Mouse (Mus musculus): ENCODE data around the gene Ubl5. TPM values are rescaled to one million over a fixed set of nuclear protein-coding genes. Genes with fewer than 3 reads are reported as not detected.

Ubl5 gene
- polyA plus RNA-seq, 1 experiment, result 762 TPM

DNA sequence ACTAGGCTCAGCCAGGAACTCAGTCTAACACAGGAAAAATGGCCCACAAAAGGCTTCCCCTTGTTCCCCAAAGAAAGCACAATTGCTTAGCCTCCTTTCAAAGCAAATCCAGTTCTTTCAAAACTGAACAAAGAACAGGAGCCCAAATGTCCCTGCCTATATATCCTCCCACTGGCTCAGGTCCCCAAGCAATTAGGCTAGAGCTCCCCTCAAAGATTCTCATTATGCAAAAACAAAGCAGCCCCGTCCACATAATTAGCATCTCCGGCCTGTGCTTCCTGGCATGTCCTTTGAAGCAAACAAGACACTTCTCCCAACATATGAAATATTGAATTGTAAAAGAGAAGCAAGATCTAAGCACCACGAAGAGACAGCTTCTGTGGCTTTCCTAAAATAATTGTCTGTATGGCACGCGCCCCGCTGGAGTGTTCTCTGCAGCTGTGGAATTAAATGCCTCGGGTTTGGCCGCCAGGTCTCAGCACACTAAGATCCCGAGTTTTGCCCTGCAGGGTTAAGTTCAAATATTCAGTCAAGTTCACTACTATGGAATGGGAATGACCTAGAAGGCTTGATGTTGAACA, 37.8 kb downstream of the Ubl5 start:
- no peak overlapping the region for H3K4me3 ChIP-seq
- H3ac ChIP-seq (ENCODE audit: control insufficient read depth, insufficient read length), result no peak overlapping the region
- TF ChIP-seq REST (IDR thresholded peaks at IDR 0.05; ENCODE audit: insufficient read depth, insufficient read length) (no peak), USF1 (IDR thresholded peaks at IDR 0.05; ENCODE audit: low read depth) (no peak), POLR2A (IDR thresholded peaks at IDR 0.05; ENCODE audit: insufficient read length, low read depth) (no peak), POLR2AphosphoS2 (IDR thresholded peaks at IDR 0.05; ENCODE audit: insufficient read length, low read depth) (no peak), MAX (IDR thresholded peaks at IDR 0.05; ENCODE audit: low read depth) (no peak), MYOG (IDR thresholded peaks at IDR 0.05; ENCODE audit: control insufficient read depth in 1 of 3, insufficient read depth in 1 of 3, insufficient read length in 2 of 3, low read depth in 2 of 3) (no peak), E2F4 (IDR thresholded peaks at IDR 0.05; ENCODE audit: insufficient read depth) (no peak), CEBPB (IDR thresholded peaks at IDR 0.05; ENCODE audit: insufficient read depth, poor library complexity, severe bottlenecking) (no peak), TCF12 (IDR thresholded peaks at IDR 0.05; ENCODE audit: insufficient read depth, poor library complexity, severe bottlenecking) (no peak), MYOD1 (IDR thresholded peaks at IDR 0.05; ENCODE audit: control insufficient read depth in 1 of 3, insufficient read length in 2 of 3, low read depth in 2 of 3) (no peak)
- no peaks in the 10 kb centered on the region for H3K36me3 ChIP-seq (ENCODE audit: control insufficient read depth, insufficient read depth)
- peaks cover 8% of the 10 kb centered on the region for H3K27me3 ChIP-seq (ENCODE audit: control insufficient read depth, insufficient read depth, insufficient read length)
- H3K4me2 ChIP-seq (ENCODE audit: low read depth), result no peak overlapping the region
- H3K79me2 ChIP-seq (ENCODE audit: control insufficient read depth, insufficient read depth), result no peaks in the 10 kb centered on the region

DNA sequence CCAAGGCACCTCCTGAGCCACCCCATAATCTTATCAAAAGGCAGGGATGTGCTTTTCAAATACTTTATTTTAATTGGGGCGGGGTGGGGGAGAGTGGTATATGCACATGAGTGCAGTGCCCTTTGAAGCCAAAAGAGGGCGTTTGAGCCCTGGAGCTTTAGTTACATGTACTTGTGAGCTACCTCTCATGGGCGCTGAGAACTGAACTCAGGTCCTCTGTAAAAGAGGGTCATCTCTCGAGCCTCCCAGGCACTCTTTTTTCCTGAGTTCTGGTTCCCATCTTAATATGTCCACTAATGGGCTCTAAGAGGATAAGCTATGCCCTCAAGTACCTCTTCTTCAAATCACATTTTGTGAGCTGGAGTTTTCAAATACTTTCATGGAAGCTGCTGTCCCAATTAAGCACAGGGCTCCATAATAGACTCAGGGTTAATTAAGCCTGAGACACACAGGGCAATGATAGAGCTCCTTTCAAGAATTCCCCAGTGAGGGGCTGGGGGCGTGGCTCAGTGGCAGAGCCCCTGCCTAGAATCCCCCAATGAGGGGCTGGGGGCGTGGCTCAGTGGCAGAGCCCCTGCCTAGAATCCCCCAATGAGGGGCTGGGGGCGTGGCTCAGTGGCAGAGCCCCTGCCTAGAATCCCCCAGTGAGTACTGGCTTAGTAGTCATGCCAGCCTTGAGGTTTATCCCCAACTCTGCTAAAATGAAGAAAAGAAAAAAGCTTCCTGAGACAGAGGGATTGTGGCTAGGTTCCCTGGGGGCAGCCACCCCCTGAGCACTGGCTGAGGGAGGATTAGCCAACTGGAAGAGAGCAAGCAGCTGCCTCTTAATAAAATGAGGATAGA, 39.1 kb downstream of the Ubl5 start:
- no peaks in the 10 kb centered on the region for H3K36me3 ChIP-seq (ENCODE audit: control insufficient read depth, insufficient read depth)

DNA sequence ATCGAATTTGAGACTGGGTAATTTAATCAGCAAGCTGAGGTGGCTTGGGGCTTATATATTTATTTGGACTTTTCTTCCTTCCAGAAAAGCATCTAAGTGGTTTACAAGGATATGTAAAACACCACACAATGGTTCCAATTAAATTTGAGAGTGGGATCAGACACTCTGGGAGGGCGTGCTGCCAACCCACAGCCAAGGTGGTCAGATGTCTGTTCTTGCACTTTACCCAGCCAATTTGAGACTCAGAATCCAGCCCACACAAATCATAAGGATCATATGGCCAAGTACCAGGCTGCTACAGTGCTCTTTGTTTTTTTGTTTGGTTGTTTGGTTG, 39.7 kb downstream of the Ubl5 start:
- no peak overlapping the region for H3ac ChIP-seq (ENCODE audit: control insufficient read depth, insufficient read length)
- no peak overlapping the region for H3K4me3 ChIP-seq
- H3K27me3 ChIP-seq (ENCODE audit: control insufficient read depth, insufficient read depth, insufficient read length), result peaks cover 12% of the 10 kb centered on the region
- no peaks in the 10 kb centered on the region for H3K36me3 ChIP-seq (ENCODE audit: control insufficient read depth, insufficient read depth)
- TF ChIP-seq REST (IDR thresholded peaks at IDR 0.05; ENCODE audit: insufficient read depth, insufficient read length) (no peak), POLR2A (IDR thresholded peaks at IDR 0.05; ENCODE audit: insufficient read length, low read depth) (no peak), USF1 (IDR thresholded peaks at IDR 0.05; ENCODE audit: low read depth) (no peak), MAX (IDR thresholded peaks at IDR 0.05; ENCODE audit: low read depth) (no peak), POLR2AphosphoS2 (IDR thresholded peaks at IDR 0.05; ENCODE audit: insufficient read length, low read depth) (no peak), TCF12 (IDR thresholded peaks at IDR 0.05; ENCODE audit: insufficient read depth, poor library complexity, severe bottlenecking) (no peak), CEBPB (IDR thresholded peaks at IDR 0.05; ENCODE audit: insufficient read depth, poor library complexity, severe bottlenecking) (no peak), E2F4 (IDR thresholded peaks at IDR 0.05; ENCODE audit: insufficient read depth) (no peak), MYOG (IDR thresholded peaks at IDR 0.05; ENCODE audit: control insufficient read depth in 1 of 3, insufficient read depth in 1 of 3, insufficient read length in 2 of 3, low read depth in 2 of 3) (no peak), SRF (IDR thresholded peaks at IDR 0.05; ENCODE audit: control insufficient read depth, insufficient read length, low read depth) (no peak), MYOD1 (IDR thresholded peaks at IDR 0.05; ENCODE audit: control insufficient read depth in 1 of 3, insufficient read length in 2 of 3, low read depth in 2 of 3) (no peak), TCF3 (IDR thresholded peaks at IDR 0.05; ENCODE audit: insufficient read length, low read depth) (no peak)
- no peak overlapping the region for H3K4me2 ChIP-seq (ENCODE audit: low read depth)
- no peaks in the 10 kb centered on the region for H3K79me2 ChIP-seq (ENCODE audit: control insufficient read depth, insufficient read depth)

More for the DNA sequence above, 39.1 kb downstream of the Ubl5 start:
- Histone ChIP-seq H3K4me3 (no peak overlapping the region), H3K79me2 (ENCODE audit: control insufficient read depth, insufficient read depth) (no peaks in the 10 kb centered on the region), H3K4me2 (ENCODE audit: low read depth) (no peak overlapping the region), H3K27me3 (ENCODE audit: control insufficient read depth, insufficient read depth, insufficient read length) (peaks cover 10% of the 10 kb centered on the region), H3ac (ENCODE audit: control insufficient read depth, insufficient read length) (no peak overlapping the region)
- no peak for TF ChIP-seq USF1 (IDR thresholded peaks at IDR 0.05; ENCODE audit: low read depth)
- no peak for TF ChIP-seq MYOG (IDR thresholded peaks at IDR 0.05; ENCODE audit: control insufficient read depth in 1 of 3, insufficient read depth in 1 of 3, insufficient read length in 2 of 3, low read depth in 2 of 3)
- no peak for TF ChIP-seq REST (IDR thresholded peaks at IDR 0.05; ENCODE audit: insufficient read depth, insufficient read length)
- no peak for TF ChIP-seq POLR2A (IDR thresholded peaks at IDR 0.05; ENCODE audit: insufficient read length, low read depth)
- TF ChIP-seq SRF (IDR thresholded peaks at IDR 0.05; ENCODE audit: control insufficient read depth, insufficient read length, low read depth), result no peak
- no peak for TF ChIP-seq CEBPB (IDR thresholded peaks at IDR 0.05; ENCODE audit: insufficient read depth, poor library complexity, severe bottlenecking)
- TF ChIP-seq MYOD1 (IDR thresholded peaks at IDR 0.05; ENCODE audit: control insufficient read depth in 1 of 3, insufficient read length in 2 of 3, low read depth in 2 of 3), result peak in 1 of 3 experiments; percentile 8

DNA sequence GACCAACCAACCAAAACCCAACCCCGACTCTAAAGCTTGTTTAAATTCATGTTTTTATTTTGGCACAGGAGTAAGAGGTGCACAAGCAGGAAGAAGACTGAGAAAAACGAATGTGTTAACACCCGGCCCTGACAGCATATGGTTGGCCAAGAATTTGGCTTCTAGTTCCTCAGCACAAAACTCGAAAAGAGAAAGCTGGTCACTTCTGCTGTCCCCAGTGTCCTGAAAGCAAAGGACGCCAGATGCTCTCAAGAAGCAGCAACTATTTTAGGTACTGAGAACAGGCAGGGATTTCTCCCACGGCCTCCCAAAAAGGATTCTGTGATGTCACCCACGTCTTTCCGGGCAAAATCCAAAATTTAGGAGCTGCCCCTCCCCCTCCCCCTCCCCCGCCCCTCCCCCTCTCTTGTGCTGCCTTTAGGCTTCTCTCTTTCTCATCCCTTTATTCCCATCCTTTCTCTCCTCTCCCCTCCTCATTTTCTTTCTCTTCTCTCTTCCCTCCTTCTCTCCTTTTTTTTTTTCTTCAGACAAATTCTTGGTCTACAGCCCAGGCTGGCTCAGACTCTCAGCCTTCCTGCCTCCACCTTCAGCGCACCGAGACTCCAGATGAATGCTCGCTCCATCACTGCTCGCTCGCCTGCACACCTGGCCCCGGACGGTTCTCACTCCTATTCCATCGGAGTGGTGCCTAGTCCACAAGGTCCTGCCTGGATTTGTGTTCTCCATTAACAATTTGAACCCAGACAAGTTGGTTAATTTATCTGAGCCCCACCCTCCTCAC, 42.6 kb downstream of the Ubl5 start:
- Histone ChIP-seq H3K36me3 (ENCODE audit: control insufficient read depth, insufficient read depth) (no peaks in the 10 kb centered on the region), H3K27me3 (ENCODE audit: control insufficient read depth, insufficient read depth, insufficient read length) (peaks cover 8% of the 10 kb centered on the region)
- TF ChIP-seq REST (IDR thresholded peaks at IDR 0.05; ENCODE audit: insufficient read depth, insufficient read length) (no peak), CEBPB (IDR thresholded peaks at IDR 0.05; ENCODE audit: insufficient read depth, poor library complexity, severe bottlenecking) (no peak), E2F4 (IDR thresholded peaks at IDR 0.05; ENCODE audit: insufficient read depth) (no peak)

More for the DNA sequence above, 42.6 kb downstream of the Ubl5 start:
- no peak overlapping the region for H3ac ChIP-seq (ENCODE audit: control insufficient read depth, insufficient read length)
- H3K79me2 ChIP-seq (ENCODE audit: control insufficient read depth, insufficient read depth), result no peaks in the 10 kb centered on the region
- H3K4me2 ChIP-seq (ENCODE audit: low read depth), result no peak overlapping the region
- no peak overlapping the region for H3K4me3 ChIP-seq
